Mouse (Mus musculus) myocyte (in vitro differentiated cells): ENCODE data around the gene Coro2a.
"Not testable (repeated sequence)": the region's sequence is repeated elsewhere in the genome, so short reads cannot be mapped to it uniquely, and the experiment has no call there.

Experiments
- POLR2A ChIP-seq: IDR thresholded peaks from one replicate; pipeline ENCODE4 v1.6.1; 2011; ENCODE audit warnings: low read depth, mild to moderate bottlenecking, control low read depth, moderate library complexity; ENCODE audit not compliant: insufficient read length
- SRF ChIP-seq: IDR thresholded peaks from one replicate; pipeline ENCODE4 v1.6.1; 2011; ENCODE audit warnings: low read depth; ENCODE audit not compliant: control insufficient read depth, insufficient read length

DNA sequence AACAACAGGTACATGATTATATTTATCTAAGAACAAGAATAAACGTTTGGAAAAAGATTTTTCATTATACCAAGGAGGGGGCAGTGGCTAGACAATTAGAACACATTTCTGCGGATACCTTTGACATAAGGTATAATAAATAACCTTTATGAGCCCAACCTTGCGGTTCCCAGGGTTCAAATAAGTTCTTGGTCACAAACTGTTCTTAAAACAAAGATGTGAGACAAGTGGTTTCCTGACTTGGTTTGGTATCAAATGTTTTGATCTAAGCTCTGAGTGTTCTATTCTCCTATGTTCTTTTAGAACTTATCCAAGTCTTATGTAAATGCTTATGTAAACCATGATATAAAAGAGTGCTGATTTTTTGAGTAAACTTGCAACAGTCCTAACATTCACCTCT, 17.5 kb downstream of the Coro2a start:
- not testable (repeated sequence) for TF ChIP-seq SRF, POLR2A
